Mouse (Mus musculus): Measurements from ENCODE around the gene Tcf7l2.

The Tcf7l2 gene

GRCm38 (mm10) chr19:55938254-55939046 is 196.8 kb downstream of the Tcf7l2 start:
- DNase-seq (ENCODE audit: low read depth, low spot score): no peak

GRCm38 (mm10) chr19:55939090-55939489 is 197.5 kb downstream of the Tcf7l2 start:
- no peak for DNase-seq (ENCODE audit: low read depth, low spot score)

- DNase-seq (ENCODE audit: low read depth, low spot score): no peak
Measured at GRCm38 (mm10) chr19:55939719-55940118, 198.1 kb downstream of the Tcf7l2 start.

GRCm38 (mm10) chr19:55940538-55941252 is 199.1 kb downstream of the Tcf7l2 start:
- no peak for DNase-seq (ENCODE audit: low read depth, low spot score)

DNA sequence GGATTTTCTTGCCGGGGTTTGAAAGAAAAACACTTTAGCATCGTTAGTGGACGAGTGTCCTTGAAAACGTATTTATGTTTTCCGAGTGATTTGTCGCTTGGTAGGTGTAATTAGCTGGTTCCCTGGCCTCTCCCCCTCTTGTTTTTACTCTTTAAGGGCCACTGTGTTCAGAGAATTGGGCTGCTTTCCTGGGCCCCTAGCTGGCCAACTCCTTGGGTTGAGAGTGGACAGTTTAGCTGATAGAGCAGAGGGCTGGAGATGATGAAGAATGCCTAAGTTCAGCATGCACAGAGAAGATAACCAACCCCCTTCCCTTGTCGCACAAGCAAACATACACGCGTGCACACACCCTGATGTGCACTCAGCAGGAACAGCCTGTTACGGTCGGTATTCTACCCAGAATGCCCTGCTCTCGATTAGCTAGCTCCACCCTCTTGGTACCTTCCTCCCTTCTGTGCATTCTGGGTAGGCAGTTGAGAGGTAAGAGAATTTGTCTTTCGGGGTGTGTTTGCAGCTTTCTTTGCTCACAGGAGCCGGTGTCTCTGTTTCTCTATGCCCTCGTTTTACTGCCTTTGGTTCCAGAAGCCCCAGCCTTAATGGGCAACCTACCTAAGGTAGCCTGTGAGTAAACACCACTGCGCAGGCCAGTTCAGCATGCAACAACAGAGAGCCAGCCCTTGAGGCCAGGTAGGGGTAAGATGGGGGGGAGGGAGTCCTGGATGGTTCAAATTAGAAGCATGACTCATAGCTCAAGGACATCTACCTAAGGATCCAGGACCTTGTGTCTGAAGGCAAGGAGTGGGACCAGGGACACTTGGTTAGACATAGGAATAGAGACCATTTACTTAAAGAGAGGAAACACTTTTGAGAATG is 199.9 kb downstream of the Tcf7l2 start:
- DNase-seq (ENCODE audit: low read depth, low spot score): no peak

DNA sequence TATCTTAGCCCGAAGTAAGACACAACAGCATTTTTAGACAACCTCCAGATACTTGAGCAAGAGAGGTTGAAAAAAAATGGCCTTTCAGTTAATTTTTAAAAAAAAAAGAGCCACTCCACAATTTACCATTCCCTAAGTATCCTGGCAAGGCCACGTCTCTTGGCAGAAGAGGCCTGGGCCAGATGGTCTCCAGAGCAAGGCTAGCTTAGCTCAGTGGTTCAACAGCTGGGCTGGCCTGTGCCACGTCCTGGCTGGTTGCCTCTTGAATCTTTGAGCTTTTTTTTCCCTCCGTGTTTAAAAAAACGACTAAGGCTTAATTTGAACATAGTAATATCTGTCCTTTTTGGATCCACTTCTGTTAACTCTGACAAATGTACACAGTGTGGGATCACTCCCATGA is 209.8 kb downstream of the Tcf7l2 start:
- no peak for DNase-seq (ENCODE audit: low read depth, low spot score)

DNA sequence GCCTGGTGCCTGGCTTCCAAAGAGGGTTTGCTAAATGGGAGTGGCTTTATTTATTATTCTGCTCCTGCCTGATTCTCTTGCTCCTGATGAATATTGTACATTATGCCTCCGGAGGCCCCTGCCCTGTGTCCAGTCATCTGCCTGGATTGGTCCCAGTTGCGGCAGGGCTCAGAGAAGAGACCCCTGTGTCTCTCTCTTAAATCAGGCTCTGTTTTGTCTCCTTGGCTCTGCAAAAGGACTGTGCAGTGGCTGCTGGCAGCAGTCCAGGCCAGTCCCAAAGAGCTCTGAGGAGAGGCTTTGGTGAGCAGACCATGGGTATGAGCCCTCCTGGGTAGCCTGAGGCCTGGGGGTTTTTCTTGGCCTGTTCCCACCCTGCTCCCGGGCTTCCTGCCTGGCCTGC is 211.6 kb downstream of the Tcf7l2 start:
- DNase-seq (ENCODE audit: low read depth, low spot score): no peak

GRCm38 (mm10) chr19:55955126-55955525 is 213.5 kb downstream of the Tcf7l2 start:
- DNase-seq (ENCODE audit: low read depth, low spot score): no peak

DNA sequence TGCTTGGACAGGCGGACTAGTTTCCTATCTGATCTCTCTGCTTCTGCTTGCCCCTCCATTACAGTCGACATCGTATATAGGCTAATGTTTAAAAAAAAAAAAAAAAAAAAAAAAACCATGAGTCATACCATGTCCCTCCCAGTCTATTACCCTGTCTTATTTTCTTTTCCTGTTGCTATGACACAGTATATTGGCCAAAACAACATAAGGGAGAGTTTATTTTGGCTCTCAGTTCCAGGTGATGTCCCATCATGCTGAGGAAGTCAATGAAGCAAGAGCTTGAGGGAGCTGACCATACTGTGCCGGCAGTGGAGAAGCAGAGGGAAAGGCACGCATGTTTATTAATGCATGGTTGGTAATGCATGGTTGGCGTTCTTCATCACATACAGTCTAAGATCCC is 215.1 kb downstream of the Tcf7l2 start:
- DNase-seq (ENCODE audit: low read depth, low spot score): no peak

DNA sequence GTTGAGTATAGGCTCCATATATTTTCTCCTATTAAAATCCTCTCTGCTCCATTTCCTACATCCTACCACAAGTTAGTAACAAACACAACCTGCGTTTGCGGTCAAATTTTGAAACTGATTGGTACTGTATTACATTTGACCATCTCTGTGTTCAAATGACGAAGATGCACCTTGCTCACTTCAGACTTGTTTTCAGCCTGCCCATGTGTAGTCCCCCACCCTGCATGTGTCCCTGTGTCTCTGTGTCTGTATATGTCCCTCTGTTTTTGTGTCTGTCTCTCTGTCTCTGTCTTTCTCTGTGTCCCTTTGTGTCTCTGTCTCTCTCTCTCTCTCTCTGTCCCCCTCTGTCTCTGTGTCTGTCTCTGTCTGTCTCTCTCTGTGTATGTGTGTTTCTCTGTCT is 222.8 kb downstream of the Tcf7l2 start:
- no peak for DNase-seq (ENCODE audit: low read depth, low spot score)

DNA sequence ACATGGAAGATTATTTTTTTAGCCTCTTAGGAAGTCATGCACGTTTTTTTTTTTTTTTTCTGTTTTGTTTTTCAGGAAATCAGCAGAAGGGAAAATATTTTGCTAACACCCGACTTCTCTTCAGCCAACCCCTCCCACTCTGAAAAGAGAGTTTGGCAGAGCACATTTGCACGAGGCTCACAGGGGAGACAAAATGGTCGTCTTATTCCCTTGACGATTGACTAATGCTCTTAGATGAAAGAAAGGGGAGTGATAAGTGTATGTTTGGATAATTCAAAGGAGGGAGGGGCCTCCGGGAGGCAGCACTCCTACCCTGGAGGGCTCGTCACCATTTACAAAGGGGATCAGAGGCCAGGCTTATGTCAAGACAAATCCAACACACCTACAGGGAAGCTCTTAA is 224.4 kb downstream of the Tcf7l2 start:
- DNase-seq (ENCODE audit: low read depth, low spot score): no peak

- no peak for DNase-seq (ENCODE audit: low read depth, low spot score)
Measured at GRCm38 (mm10) chr19:55969929-55970531, 228.4 kb downstream of the Tcf7l2 start.

- no peak for DNase-seq (ENCODE audit: low read depth, low spot score)
Measured at GRCm38 (mm10) chr19:55976073-55976472, 234.5 kb downstream of the Tcf7l2 start.

Data from CD4-positive, CD25-positive, alpha-beta regulatory T cell, adult 2 months (primary cell).